Mouse (Mus musculus) embryonic facial prominence, embryonic 11.5 days (tissue): ENCODE results near the gene Tmem37. TPM values are rescaled to one million over a fixed set of nuclear protein-coding genes. Genes with fewer than 3 reads are reported as not detected.

Source experiments
- ATAC-seq: fragments of 200-750 bp; cut with Nextera tagmentation; replicated peaks from 2 replicates; pipeline ENCODE4 v1.8.0; 2017; ENCODE audit warnings: low read depth; ENCODE audit not compliant: insufficient number of reproducible peaks, low FRiP score, low TSS enrichment
- DNase-seq: peaks from one replicate; pipeline ENCODE4 v3.0.0-alpha.2; 2015; ENCODE audit warnings: low spot score
- H3K27ac ChIP-seq: fragments of 300-500 bp; sonication (generic); replicated peaks from 2 replicates; pipeline ENCODE4 v1.5.1; 2014; ENCODE audit warnings: mild to moderate bottlenecking, low read depth, low read length, control low read depth
- H3K27me3 ChIP-seq: fragments of 300-500 bp; sonication (generic); 2 replicates; pipeline ENCODE4 v1.6.1; 2014; ENCODE audit warnings: mild to moderate bottlenecking, low read length, moderate library complexity, mixed read lengths; ENCODE audit not compliant: control insufficient read depth, insufficient read depth
- H3K36me3 ChIP-seq: fragments of 300-500 bp; sonication (generic); replicated peaks from 2 replicates; pipeline ENCODE4 v1.6.1; 2014; ENCODE audit warnings: low read depth, mild to moderate bottlenecking, low read length, moderate library complexity, mixed read lengths; ENCODE audit not compliant: control insufficient read depth, insufficient read depth
- H3K4me1 ChIP-seq: fragments of 300-500 bp; sonication (generic); 2 replicates; pipeline ENCODE4 v1.6.1; 2014; ENCODE audit warnings: low read length, mixed read lengths; ENCODE audit not compliant: control insufficient read depth, insufficient read depth
- H3K4me2 ChIP-seq: fragments of 300-500 bp; sonication (generic); 2 replicates; pipeline ENCODE4 v1.6.1; 2014; ENCODE audit warnings: low read depth, mild to moderate bottlenecking, control low read depth, low read length, moderate library complexity
- H3K4me3 ChIP-seq: fragments of 300-500 bp; sonication (generic); 2 replicates; pipeline ENCODE4 v1.5.1; 2014; ENCODE audit warnings: low read depth, low read length, control low read depth
- H3K9ac ChIP-seq: fragments of 300-500 bp; sonication (generic); replicated peaks from 2 replicates; pipeline ENCODE4 v1.6.1; 2014; ENCODE audit warnings: mild to moderate bottlenecking, control low read depth, low read length
- H3K9me3 ChIP-seq: fragments of 300-500 bp; sonication (generic); replicated peaks from 2 replicates; pipeline ENCODE4 v1.6.1; 2016; ENCODE audit warnings: mild to moderate bottlenecking, low read length, inconsistent platforms, mixed read lengths; ENCODE audit not compliant: control insufficient read depth
- WGBS: fragments of 180-500 bp; shearing (Covaris S2); extraction: QIAGEN DNeasy Blood & Tissue Kit; methylation state at CpG from one replicate; pipeline ENCODE4 v1.1.7; 2014; 5-methylcytosine and 5-hydroxymethylcytosine counted together
- polyA plus RNA-seq: library from polyadenylated mRNA; unstranded; fragments of >200 nt; fragmentation: Nextera tagmentation; extraction: Ambion mirVana; gene quantifications from 2 replicates; pipeline ENCODE4 v1.2.1, GENCODE M21; 2014

The Tmem37 gene
- polyA plus RNA-seq, 1 experiment from 2014 or later = 6.1 TPM

GRCm38 (mm10) chr1:120030474-120030873 lies 43.4 kb downstream of the Tmem37 start:
- Histone ChIP-seq H3K4me3 (no peak overlapping the region), H3K9ac (no peak overlapping the region), H3K9me3 (no peaks in the 10 kb centered on the region), H3K4me1 (no peaks in the 10 kb centered on the region), H3K36me3 (no peaks in the 10 kb centered on the region), H3K4me2 (no peak overlapping the region), H3K27me3 (no peaks in the 10 kb centered on the region), H3K27ac (no peak overlapping the region)
- WGBS = 87% methylated on average over 3 of the region's 3 CpGs
- ATAC-seq (no peak), DNase-seq (no peak)

- Histone ChIP-seq H3K9ac (no peak overlapping the region), H3K36me3 (no peaks in the 10 kb centered on the region), H3K4me2 (no peak overlapping the region), H3K27ac (no peak overlapping the region), H3K4me3 (no peak overlapping the region), H3K4me1 (no peaks in the 10 kb centered on the region), H3K27me3 (no peaks in the 10 kb centered on the region), H3K9me3 (no peaks in the 10 kb centered on the region)
- WGBS = 79% methylated on average over 4 of the region's 4 CpGs
- ATAC-seq (no peak), DNase-seq (no peak)
Measured at GRCm38 (mm10) chr1:120027693-120028092, 46.2 kb downstream of the Tmem37 start.

- WGBS = 39% methylated on average over 2 of the region's 2 CpGs
- ATAC-seq (no peak), DNase-seq (no peak)
- Histone ChIP-seq H3K9me3 (no peaks in the 10 kb centered on the region), H3K4me2 (no peak overlapping the region), H3K36me3 (no peaks in the 10 kb centered on the region), H3K4me1 (no peaks in the 10 kb centered on the region), H3K27me3 (no peaks in the 10 kb centered on the region), H3K4me3 (no peak overlapping the region), H3K27ac (no peak overlapping the region), H3K9ac (no peak overlapping the region)
Measured at GRCm38 (mm10) chr1:120025050-120025439, 48.8 kb downstream of the Tmem37 start.

- no peak overlapping the region for H3K4me2 ChIP-seq
- H3K27ac ChIP-seq = no peak overlapping the region
- no peak for DNase-seq
- 56% methylated on average over 10 of the region's 10 CpGs for WGBS
- H3K27me3 ChIP-seq = no peaks in the 10 kb centered on the region
- no peak for ATAC-seq
- no peaks in the 10 kb centered on the region for H3K4me1 ChIP-seq
- H3K9ac ChIP-seq = no peak overlapping the region
- H3K9me3 ChIP-seq = no peaks in the 10 kb centered on the region
- H3K36me3 ChIP-seq = no peaks in the 10 kb centered on the region
- no peak overlapping the region for H3K4me3 ChIP-seq
Measured at GRCm38 (mm10) chr1:120024331-120025049, 49.4 kb downstream of the Tmem37 start.

- H3K9me3 ChIP-seq = no peaks in the 10 kb centered on the region
- 90% methylated on average over 17 of the region's 17 CpGs for WGBS
- H3K27me3 ChIP-seq = no peaks in the 10 kb centered on the region
- H3K9ac ChIP-seq = no peak overlapping the region
- no peaks in the 10 kb centered on the region for H3K36me3 ChIP-seq
- no peak for ATAC-seq
- H3K27ac ChIP-seq = no peak overlapping the region
- no peak overlapping the region for H3K4me3 ChIP-seq
- no peak for DNase-seq
- no peak overlapping the region for H3K4me2 ChIP-seq
- no peaks in the 10 kb centered on the region for H3K4me1 ChIP-seq
Measured at GRCm38 (mm10) chr1:120021951-120022350, 51.9 kb downstream of the Tmem37 start.

GRCm38 (mm10) chr1:120020322-120020897 lies 53.5 kb downstream of the Tmem37 start:
- Histone ChIP-seq H3K4me3 (no peak overlapping the region), H3K4me1 (no peaks in the 10 kb centered on the region), H3K4me2 (no peak overlapping the region), H3K9me3 (no peaks in the 10 kb centered on the region), H3K27ac (no peak overlapping the region), H3K9ac (no peak overlapping the region), H3K27me3 (no peaks in the 10 kb centered on the region), H3K36me3 (no peaks in the 10 kb centered on the region)
- ATAC-seq = no peak
- no peak for DNase-seq
- 81% methylated on average over 7 of the region's 7 CpGs for WGBS

- Histone ChIP-seq H3K4me2 (no peak overlapping the region), H3K4me1 (no peaks in the 10 kb centered on the region), H3K9me3 (no peaks in the 10 kb centered on the region), H3K4me3 (no peak overlapping the region), H3K27me3 (no peaks in the 10 kb centered on the region), H3K9ac (no peak overlapping the region), H3K36me3 (no peaks in the 10 kb centered on the region), H3K27ac (no peak overlapping the region)
- ATAC-seq = no peak
- 89% methylated on average over 12 of the region's 12 CpGs for WGBS
- DNase-seq = no peak
Measured at GRCm38 (mm10) chr1:120019428-120019827, 54.4 kb downstream of the Tmem37 start.

GRCm38 (mm10) chr1:120018900-120019299 lies 55.0 kb downstream of the Tmem37 start:
- DNase-seq = no peak
- H3K4me3 ChIP-seq = no peak overlapping the region
- ATAC-seq = no peak
- H3K4me1 ChIP-seq = no peaks in the 10 kb centered on the region
- no peak overlapping the region for H3K9ac ChIP-seq
- no peaks in the 10 kb centered on the region for H3K9me3 ChIP-seq
- 59% methylated on average over 3 of the region's 3 CpGs for WGBS
- H3K27ac ChIP-seq = no peak overlapping the region
- no peaks in the 10 kb centered on the region for H3K36me3 ChIP-seq
- H3K4me2 ChIP-seq = no peak overlapping the region
- no peaks in the 10 kb centered on the region for H3K27me3 ChIP-seq
